Mouse (Mus musculus) lung, embryonic 15.5 days (tissue): ENCODE measurements around the gene Cacna2d2. TPM values are rescaled to one million over a fixed set of nuclear protein-coding genes. Genes with fewer than 3 reads are reported as not detected.
"Not testable (repeated sequence)": the region's sequence is repeated elsewhere in the genome, so short reads cannot be mapped to it uniquely, and the experiment has no call there.

Experiments
- ATAC-seq: fragments of 200-750 bp; cut with Nextera tagmentation; 2 replicates; pipeline ENCODE4 v1.8.0; 2017; ENCODE audit warnings: moderate number of reproducible peaks, borderline replicate concordance; ENCODE audit not compliant: low FRiP score, low TSS enrichment; ENCODE audit errors: extremely low read depth
- H3K27ac ChIP-seq: fragments of 300-500 bp; sonication (generic); 2 replicates; pipeline ENCODE4 v1.5.1; 2015; ENCODE audit warnings: moderate library complexity, mild to moderate bottlenecking, inconsistent platforms
- H3K27me3 ChIP-seq: fragments of 300-500 bp; sonication (generic); 2 replicates; pipeline ENCODE4 v1.6.1; 2015; ENCODE audit warnings: inconsistent platforms
- H3K36me3 ChIP-seq: fragments of 300-500 bp; sonication (generic); 2 replicates; pipeline ENCODE4 v1.6.1; 2015; ENCODE audit warnings: inconsistent platforms
- H3K4me1 ChIP-seq: fragments of 300-500 bp; sonication (generic); 2 replicates; pipeline ENCODE4 v1.6.1; 2015; ENCODE audit warnings: inconsistent platforms
- H3K4me2 ChIP-seq: fragments of 300-500 bp; sonication (generic); 2 replicates; pipeline ENCODE4 v1.6.1; 2015; ENCODE audit warnings: inconsistent platforms, mild to moderate bottlenecking, moderate library complexity
- H3K4me3 ChIP-seq: fragments of 300-500 bp; sonication (generic); 2 replicates; pipeline ENCODE4 v1.5.1; 2015; ENCODE audit warnings: mild to moderate bottlenecking, inconsistent platforms
- H3K9ac ChIP-seq: fragments of 300-500 bp; sonication (generic); 2 replicates; pipeline ENCODE4 v1.6.1; 2015; ENCODE audit warnings: inconsistent platforms
- H3K9me3 ChIP-seq: fragments of 300-500 bp; sonication (generic); 2 replicates; pipeline ENCODE4 v1.6.1; 2016; ENCODE audit warnings: inconsistent platforms
- WGBS: fragments of 180-500 bp; shearing (Covaris S2); methylation state at CpG from one replicate; pipeline ENCODE4 v1.1.7; 2015; 5-methylcytosine and 5-hydroxymethylcytosine counted together
- polyA plus RNA-seq: library from polyadenylated mRNA; unstranded; fragments of >200 nt; fragmentation: Nextera tagmentation; extraction: Ambion mirVana; gene quantifications from 2 replicates; pipeline ENCODE4 v1.2.1, GENCODE M21; 2015

Gene Cacna2d2
- polyA plus RNA-seq, 1 experiment from 2014 or later, result 0.42 TPM

- no peak overlapping the region for H3K9ac ChIP-seq
- peaks cover 55% of the 10 kb centered on the region for H3K4me1 ChIP-seq
- peaks cover 23% of the 10 kb centered on the region for H3K36me3 ChIP-seq
- H3K4me3 ChIP-seq, result peak overlapping the region; percentile 17; the same call in 1 of the 2 replicates
- peak overlapping the region; percentile 82 for H3K4me2 ChIP-seq
- no peaks in the 10 kb centered on the region for H3K27me3 ChIP-seq
- H3K9me3 ChIP-seq, result no peaks in the 10 kb centered on the region
- 52% methylated on average over 15 of the region's 15 CpGs for WGBS
- ATAC-seq, result no peak
- peak overlapping the region; percentile 90 for H3K27ac ChIP-seq
These were observed 166.8 kb downstream of the Cacna2d2 start for GRCm38 (mm10) chr9:107566041-107566709.

GRCm38 (mm10) chr9:107566855-107567254 lies 167.4 kb downstream of the Cacna2d2 start:
- H3K4me1 ChIP-seq, result peaks cover 60% of the 10 kb centered on the region

GRCm38 (mm10) chr9:107567702-107568319 lies 168.4 kb downstream of the Cacna2d2 start, which contains the start of gene Hyal2:
Gene Hyal2 (plus strand): TSS chr9:107567945.
- H3K4me1 ChIP-seq, result peaks cover 54% of the 10 kb centered on the region
- ATAC-seq, result no peak
- H3K36me3 ChIP-seq, result peaks cover 27% of the 10 kb centered on the region
- H3K27ac ChIP-seq, result peak within 1 kb of the TSS; percentile 90
- no peaks in the 10 kb centered on the region for H3K27me3 ChIP-seq
- H3K9ac ChIP-seq, result peak within 1 kb of the TSS; percentile 66
- H3K4me3 ChIP-seq, result peak within 1 kb of the TSS; percentile 73
- WGBS, result 8% methylated on average over 18 of the region's 18 CpGs
- no peaks in the 10 kb centered on the region for H3K9me3 ChIP-seq
- H3K4me2 ChIP-seq, result peak within 1 kb of the TSS; percentile 82

More at GRCm38 (mm10) chr9:107566855-107567254, 167.4 kb downstream of the Cacna2d2 start:
- ATAC-seq, result peak; percentile 19
- H3K27me3 ChIP-seq, result no peaks in the 10 kb centered on the region
- WGBS, result 72% methylated on average over 3 of the region's 3 CpGs
- peaks cover 23% of the 10 kb centered on the region for H3K36me3 ChIP-seq
- peak overlapping the region; percentile 17; the same call in 1 of the 2 replicates for H3K4me3 ChIP-seq
- H3K9me3 ChIP-seq, result no peaks in the 10 kb centered on the region
- peak overlapping the region; percentile 82; the same call in 1 of the 2 replicates for H3K4me2 ChIP-seq
- peak overlapping the region; percentile 90 for H3K27ac ChIP-seq
- H3K9ac ChIP-seq, result no peak overlapping the region

GRCm38 (mm10) chr9:107568331-107569261 lies 169.2 kb downstream of the Cacna2d2 start:
- Histone ChIP-seq H3K4me3 (peak overlapping the region; percentile 73), H3K4me2 (peak overlapping the region; percentile 73), H3K9ac (peak overlapping the region; percentile 66), H3K36me3 (peaks cover 33% of the 10 kb centered on the region), H3K4me1 (peaks cover 51% of the 10 kb centered on the region), H3K9me3 (no peaks in the 10 kb centered on the region), H3K27ac (peak overlapping the region; percentile 90), H3K27me3 (no peaks in the 10 kb centered on the region)
- 0% methylated on average over 41 of the region's 41 CpGs for WGBS
- peak; percentile 85 for ATAC-seq

- 0% methylated on average over 23 of the region's 23 CpGs for WGBS
- peak overlapping the region; percentile 90 for H3K27ac ChIP-seq
- H3K9ac ChIP-seq, result peak overlapping the region; percentile 66
- peak; percentile 6; the same call in 1 of the 2 replicates for ATAC-seq
- peak overlapping the region; percentile 73 for H3K4me2 ChIP-seq
- H3K27me3 ChIP-seq, result no peaks in the 10 kb centered on the region
- peaks cover 36% of the 10 kb centered on the region for H3K36me3 ChIP-seq
- peaks cover 44% of the 10 kb centered on the region for H3K4me1 ChIP-seq
- H3K9me3 ChIP-seq, result no peaks in the 10 kb centered on the region
- peak overlapping the region; percentile 73 for H3K4me3 ChIP-seq
These were observed 169.9 kb downstream of the Cacna2d2 start for GRCm38 (mm10) chr9:107569270-107569669.

- Histone ChIP-seq H3K27ac (peak overlapping the region; percentile 90), H3K27me3 (no peaks in the 10 kb centered on the region), H3K4me2 (peak overlapping the region; percentile 73), H3K4me1 (peaks cover 44% of the 10 kb centered on the region), H3K4me3 (peak overlapping the region; percentile 73), H3K36me3 (peaks cover 38% of the 10 kb centered on the region), H3K9me3 (no peaks in the 10 kb centered on the region), H3K9ac (peak overlapping the region; percentile 66)
- 20% methylated on average over 13 of the region's 13 CpGs for WGBS
- no peak for ATAC-seq
These were observed 170.6 kb downstream of the Cacna2d2 start for GRCm38 (mm10) chr9:107570016-107570415.

GRCm38 (mm10) chr9:107570845-107571244 lies 171.4 kb downstream of the Cacna2d2 start:
- Histone ChIP-seq H3K27ac (peak overlapping the region; percentile 3; the same call in 1 of the 2 replicates), H3K4me3 (peak overlapping the region; percentile 73), H3K9ac (peak overlapping the region; percentile 66; the same call in 1 of the 2 replicates), H3K4me2 (peak overlapping the region; percentile 73), H3K36me3 (peaks cover 35% of the 10 kb centered on the region), H3K9me3 (no peaks in the 10 kb centered on the region), H3K4me1 (peaks cover 48% of the 10 kb centered on the region), H3K27me3 (no peaks in the 10 kb centered on the region)
- ATAC-seq, result no peak
- 74% methylated on average over 21 of the region's 21 CpGs for WGBS

- Histone ChIP-seq H3K4me2 (peak overlapping the region; percentile 73), H3K27me3 (no peaks in the 10 kb centered on the region), H3K27ac (no peak overlapping the region), H3K4me1 (peaks cover 49% of the 10 kb centered on the region), H3K9me3 (no peaks in the 10 kb centered on the region), H3K36me3 (peaks cover 35% of the 10 kb centered on the region), H3K4me3 (0 out of 2 replicates have a peak overlapping the region, but pooled peaks have one; percentile 73), H3K9ac (no peak overlapping the region)
- WGBS, result 83% methylated on average over 22 of the region's 22 CpGs
- no peak for ATAC-seq
These were observed 172.3 kb downstream of the Cacna2d2 start for GRCm38 (mm10) chr9:107571534-107572326.

- no peak overlapping the region for H3K27ac ChIP-seq
- H3K4me3 ChIP-seq, result no peak overlapping the region
- H3K4me2 ChIP-seq, result no peak overlapping the region
- no peaks in the 10 kb centered on the region for H3K27me3 ChIP-seq
- no peak for ATAC-seq
- peaks cover 35% of the 10 kb centered on the region for H3K36me3 ChIP-seq
- no peaks in the 10 kb centered on the region for H3K9me3 ChIP-seq
- H3K4me1 ChIP-seq, result peaks cover 49% of the 10 kb centered on the region
- H3K9ac ChIP-seq, result no peak overlapping the region
- 84% methylated on average over 2 of the region's 2 CpGs for WGBS
These were observed 172.9 kb downstream of the Cacna2d2 start for GRCm38 (mm10) chr9:107572327-107572662.

GRCm38 (mm10) chr9:107573774-107574173 lies 174.4 kb downstream of the Cacna2d2 start:
- peaks cover 47% of the 10 kb centered on the region for H3K4me1 ChIP-seq
- H3K9me3 ChIP-seq, H3K27me3 ChIP-seq, H3K27ac ChIP-seq, H3K9ac ChIP-seq, H3K4me2 ChIP-seq, ATAC-seq, H3K4me3 ChIP-seq: not testable (repeated sequence)
- WGBS, result 77% methylated on average over 6 of the region's 6 CpGs
- H3K36me3 ChIP-seq, result peaks cover 35% of the 10 kb centered on the region
